Mouse (Mus musculus): ENCODE results near the gene Pif1.

Pif1 gene

GRCm38 (mm10) chr9:65593596-65593995 lies 6.6 kb downstream of the Pif1 start:
- no peak for DNase-seq (ENCODE audit: low read depth, low spot score)

- peak; percentile 61 for DNase-seq (ENCODE audit: low read depth, low spot score)
These were observed 11.8 kb downstream of the Pif1 start for GRCm38 (mm10) chr9:65598765-65599249.

DNA sequence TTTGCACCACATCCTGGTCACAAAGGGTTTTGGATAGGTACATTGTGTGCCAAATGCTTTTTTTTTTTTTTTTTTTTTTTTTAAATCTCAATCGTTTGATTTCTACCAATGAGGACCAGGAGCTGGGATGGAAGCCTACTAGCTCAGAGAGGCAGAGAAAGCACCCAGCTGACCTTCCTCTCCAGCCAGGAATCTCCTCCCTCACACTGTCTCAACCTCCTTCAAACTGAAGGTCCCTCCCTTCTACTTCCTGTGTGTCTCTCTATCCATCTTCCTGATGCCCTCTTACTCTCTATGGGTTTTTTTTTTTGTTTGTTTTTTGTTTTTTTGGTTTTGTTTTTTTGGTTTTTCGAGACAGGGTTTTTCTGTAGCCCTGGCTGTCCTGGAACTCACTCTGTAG lies 14.0 kb downstream of the Pif1 start:
- no peak for DNase-seq (ENCODE audit: low read depth, low spot score)

DNA sequence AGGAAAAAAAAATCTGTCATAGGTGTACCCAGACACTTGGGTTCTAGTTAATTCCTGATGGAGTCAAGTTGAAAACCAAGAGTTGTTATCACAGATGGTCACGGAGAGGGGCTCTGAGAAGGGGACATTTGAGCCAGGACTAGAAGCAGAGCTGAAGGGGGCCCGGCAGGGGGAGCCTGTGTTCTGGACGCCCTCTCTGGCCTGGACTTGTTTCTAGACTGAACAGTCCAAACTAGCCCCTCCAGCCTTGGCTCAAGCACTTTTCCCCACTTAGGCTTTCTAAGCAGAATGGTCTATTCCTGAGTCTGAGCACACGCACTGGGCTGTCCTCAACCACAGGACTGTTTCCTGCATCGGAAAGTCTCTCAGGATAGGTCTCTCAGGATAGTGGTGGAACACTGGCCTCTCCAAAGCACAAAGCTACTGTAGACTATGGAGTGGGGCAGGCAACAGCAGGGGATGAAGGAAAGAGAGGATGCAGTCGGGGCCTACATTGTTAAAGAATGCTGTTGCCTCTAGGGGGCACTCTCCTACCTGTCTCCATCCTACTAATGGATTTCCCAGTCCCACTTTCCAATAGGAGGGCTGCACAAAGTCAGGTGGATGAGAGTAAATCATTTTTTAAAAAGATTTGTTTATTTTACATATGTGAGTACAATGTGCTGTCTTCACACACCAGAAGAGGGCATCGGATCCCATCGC lies 16.6 kb downstream of the Pif1 start:
- DNase-seq (ENCODE audit: low read depth, low spot score), result no peak

- peak; percentile 87 for DNase-seq (ENCODE audit: low read depth, low spot score)
These were observed 18.6 kb downstream of the Pif1 start for GRCm38 (mm10) chr9:65605471-65606136.

GRCm38 (mm10) chr9:65606321-65607109 lies 19.6 kb downstream of the Pif1 start:
- no peak for DNase-seq (ENCODE audit: low read depth, low spot score)

DNA sequence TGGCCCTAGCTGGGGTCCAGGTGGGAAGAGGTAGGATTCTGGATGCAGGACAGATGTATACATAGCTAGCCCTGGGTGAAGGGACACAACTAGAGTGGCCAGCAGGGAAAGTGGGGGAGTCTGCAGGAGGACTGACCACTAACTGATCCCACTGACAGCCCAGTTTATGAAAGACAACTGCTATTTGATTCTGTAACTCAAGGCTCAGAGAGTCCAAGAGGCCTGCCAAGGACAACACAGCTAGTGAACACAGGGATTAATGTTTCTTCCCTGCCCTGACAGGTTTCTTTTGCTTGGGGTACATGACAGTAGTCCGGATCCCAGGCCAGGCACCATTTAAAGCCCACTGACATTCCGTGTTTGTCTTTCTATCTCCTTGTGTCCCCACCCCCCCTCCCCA lies 20.2 kb downstream of the Pif1 start:
- no peak for DNase-seq (ENCODE audit: low read depth, low spot score)

DNA sequence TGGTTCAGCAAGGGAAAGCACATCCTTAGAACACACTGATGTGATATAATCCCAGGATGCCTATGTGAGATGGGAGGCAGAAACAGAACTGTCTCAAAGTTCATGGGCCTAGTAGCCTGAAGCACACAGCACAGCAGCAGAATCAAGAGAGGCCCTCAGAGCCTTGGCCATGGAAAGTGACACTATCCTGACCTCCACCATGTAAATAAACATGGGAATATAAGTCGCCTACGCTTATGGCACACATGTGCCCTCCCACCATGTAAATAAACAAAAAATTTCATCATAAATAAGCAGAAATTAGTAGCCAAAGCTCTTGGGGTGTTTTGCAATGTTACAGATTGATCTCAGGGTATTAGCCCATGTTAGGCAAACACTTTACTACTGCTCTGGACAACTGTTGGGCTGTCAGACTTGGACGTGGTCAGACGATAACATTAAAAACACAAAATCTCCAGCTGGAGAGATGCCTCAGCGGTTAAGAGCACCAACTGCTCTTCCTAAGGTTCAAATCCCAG lies 25.1 kb downstream of the Pif1 start:
- DNase-seq (ENCODE audit: low read depth, low spot score), result no peak

GRCm38 (mm10) chr9:65613098-65613497 lies 26.1 kb downstream of the Pif1 start:
- no peak for DNase-seq (ENCODE audit: low read depth, low spot score)

- DNase-seq (ENCODE audit: low read depth, low spot score), result no peak
These were observed 32.4 kb downstream of the Pif1 start for GRCm38 (mm10) chr9:65619311-65619710.

- no peak for DNase-seq (ENCODE audit: low read depth, low spot score)
These were observed 34.2 kb downstream of the Pif1 start for GRCm38 (mm10) chr9:65621196-65621595.

DNA sequence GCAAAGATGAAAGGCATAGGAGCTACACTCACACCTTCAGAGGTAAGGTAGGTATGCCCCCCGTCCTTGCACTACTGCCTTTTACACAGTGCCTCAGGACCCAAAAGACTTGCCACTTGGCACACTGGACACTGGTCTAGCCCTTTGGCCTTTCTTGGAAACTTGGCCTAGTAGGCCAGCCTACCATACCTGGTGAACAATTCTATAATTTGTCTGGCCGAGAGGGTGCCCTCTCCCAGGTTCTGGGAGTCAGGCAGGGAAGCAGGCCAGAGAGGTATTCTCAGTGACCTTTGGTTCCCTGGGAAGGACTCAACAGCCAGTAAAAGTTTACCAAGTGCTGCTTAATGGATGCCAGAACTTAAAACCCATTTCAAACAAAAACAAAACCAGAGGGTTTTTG lies 34.7 kb downstream of the Pif1 start:
- no peak for DNase-seq (ENCODE audit: low read depth, low spot score)

GRCm38 (mm10) chr9:65622826-65623225 lies 35.9 kb downstream of the Pif1 start:
- no peak for DNase-seq (ENCODE audit: low read depth, low spot score)

DNA sequence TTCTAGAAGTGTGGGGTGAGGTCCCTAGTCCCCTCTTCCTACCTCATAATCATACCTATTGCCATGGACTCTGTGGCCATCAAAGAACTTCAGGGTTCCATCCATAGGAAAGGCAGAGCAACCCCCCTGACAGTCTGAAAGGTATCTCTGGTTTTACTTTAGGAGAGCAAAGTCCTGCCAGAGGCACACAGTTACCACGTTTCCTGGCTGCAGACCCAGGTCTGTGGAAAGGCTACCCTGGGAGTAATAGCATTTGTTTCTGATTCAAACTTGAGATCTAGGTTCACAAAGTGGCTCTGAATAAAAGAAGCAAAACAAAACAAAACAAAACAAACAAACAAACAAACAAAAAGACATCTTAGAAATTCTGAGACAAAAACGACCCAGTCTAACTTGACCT lies 37.3 kb downstream of the Pif1 start:
- DNase-seq (ENCODE audit: low read depth, low spot score), result no peak

- no peak for DNase-seq (ENCODE audit: low read depth, low spot score)
These were observed 42.2 kb downstream of the Pif1 start, which contains the start of gene Rbpms2 for GRCm38 (mm10) chr9:65629025-65629766. TSS of gene Rbpms2 (plus strand) at chr9:65629648.

DNA sequence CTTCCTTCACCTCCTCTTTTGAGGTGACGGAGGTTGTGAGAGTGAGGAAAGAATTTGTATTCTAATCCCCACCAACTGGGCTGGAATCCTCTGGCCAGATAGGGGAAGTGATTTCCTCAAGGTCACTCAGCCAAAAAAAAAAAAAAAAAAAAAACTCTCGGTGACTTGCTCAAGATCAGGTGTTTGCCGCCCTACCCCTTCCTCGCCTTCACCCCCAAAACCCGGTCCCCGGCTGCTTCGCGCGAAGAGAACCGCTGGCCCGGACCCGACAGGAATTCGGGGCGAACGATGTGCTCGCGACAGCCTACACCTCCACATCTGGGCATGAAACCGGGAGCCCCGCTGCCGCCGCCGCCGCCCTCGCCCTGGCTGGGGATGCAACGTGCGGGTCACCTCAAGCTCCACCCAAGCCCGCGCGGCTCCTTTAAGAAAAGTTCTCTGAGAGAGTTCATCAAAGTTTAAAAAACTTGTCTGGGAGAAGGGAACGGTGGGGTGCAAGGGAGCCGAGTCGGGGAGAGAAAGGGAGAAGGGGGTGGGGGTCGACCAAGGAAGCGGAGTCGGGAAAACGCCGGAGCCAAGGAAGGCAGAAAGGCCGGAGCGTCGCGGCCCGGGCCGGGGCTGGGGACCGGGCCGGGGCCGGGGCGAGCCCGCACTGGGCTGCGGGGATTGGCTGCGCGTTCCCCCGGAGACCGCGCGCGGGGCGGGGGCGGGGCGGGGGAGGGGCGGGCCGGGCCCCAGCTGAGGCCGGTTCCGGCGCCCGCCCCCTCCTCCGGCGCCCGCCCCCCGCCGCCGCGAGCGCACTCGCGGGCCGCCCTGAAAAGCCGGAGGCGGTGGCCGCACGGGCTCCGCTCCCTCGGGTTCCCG lies 43.0 kb downstream of the Pif1 start:
- DNase-seq (ENCODE audit: low read depth, low spot score), result no peak

- peak; percentile 58 for DNase-seq (ENCODE audit: low read depth, low spot score)
These were observed 43.8 kb downstream of the Pif1 start for GRCm38 (mm10) chr9:65630631-65631353.

DNA sequence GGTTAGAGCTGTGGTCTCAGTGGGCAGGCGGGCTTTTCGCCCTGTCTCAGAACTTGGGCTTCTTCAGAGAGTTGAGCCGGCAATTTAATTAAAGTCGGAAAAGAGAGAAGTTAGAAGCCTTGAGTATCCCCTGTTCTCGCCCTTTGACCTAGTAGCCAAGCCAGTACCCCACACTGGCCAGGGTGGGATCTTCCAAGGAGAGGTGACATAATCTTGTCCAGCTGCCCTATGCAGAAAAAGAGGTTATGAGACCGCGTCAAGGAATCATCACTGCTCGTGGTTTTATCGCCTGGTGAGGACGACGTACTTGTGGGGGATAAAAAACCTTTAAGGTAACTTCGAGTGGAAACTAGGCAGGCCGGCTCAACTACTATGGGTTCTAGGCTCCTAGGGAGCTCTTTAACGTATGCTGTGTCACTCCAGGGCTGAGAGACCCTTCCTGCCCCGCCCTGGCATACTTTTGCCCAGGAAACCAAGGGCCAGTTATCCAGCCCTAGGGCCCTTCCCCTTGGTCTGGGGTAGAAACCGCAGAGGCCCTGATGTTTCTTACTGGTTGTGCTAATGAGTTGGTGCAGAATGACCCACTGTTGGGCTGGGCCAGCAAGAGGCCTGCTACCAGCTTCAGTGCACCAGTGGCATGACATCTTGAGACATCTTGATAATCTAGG lies 44.5 kb downstream of the Pif1 start:
- no peak for DNase-seq (ENCODE audit: low read depth, low spot score)

DNA sequence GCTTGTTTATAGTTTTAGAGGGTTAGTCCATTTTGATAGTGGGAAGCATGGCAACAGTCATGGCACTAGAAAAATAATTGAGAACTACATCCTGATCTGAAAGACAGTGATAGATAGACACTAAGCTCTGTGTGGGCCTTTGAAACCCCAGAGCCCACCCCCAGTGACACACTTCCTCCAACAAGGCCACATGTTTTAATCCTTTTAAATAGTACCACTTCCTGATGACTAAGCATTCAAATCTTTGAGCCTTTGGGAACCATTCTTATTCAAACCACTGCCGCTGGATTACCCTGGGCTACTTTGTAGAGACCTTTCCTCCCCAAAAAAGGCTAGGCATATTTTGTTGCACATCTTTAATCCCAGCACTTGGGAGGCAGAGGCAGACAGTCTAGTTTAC lies 48.8 kb downstream of the Pif1 start:
- DNase-seq (ENCODE audit: low read depth, low spot score), result no peak
